Mouse (Mus musculus) adrenal gland, postnatal 36 days (tissue): ENCODE measurements around the gene Slc16a1. TPM values are rescaled to one million over a fixed set of nuclear protein-coding genes. Genes with fewer than 3 reads are reported as not detected.

ENCODE experiments used
- DNase-seq, 2 experiments: peaks; one replicate each; pipeline ENCODE4 v3.0.0; 2021; ENCODE audit warnings: mixed read lengths in 1 of 2
- long read RNA-seq, 2 experiments: library from polyadenylated mRNA; stranded (forward); transcript quantifications; one replicate each; pipeline ENCODE4 v2.0.0; 2021; ENCODE audit warnings: borderline sequencing depth in 2 of 2
- total RNA-seq, 2 experiments: library from RNA; stranded (reverse); gene quantifications; 2 replicates each; pipeline ENCODE4 v1.2.3; 2021

Slc16a1 gene
- 10 to 100 TPM; 34.4 to 62.7 TPM for total RNA-seq
- long read RNA-seq, experiment 1, full-length matches to known transcripts, result 24 of 38 reads
- long read RNA-seq, experiment 1, partial matches to known transcripts, result 14 of 38 reads
- long read RNA-seq, experiment 1, other reads (novel, unspliced or antisense), result 0 of 38 reads
- long read RNA-seq, experiment 2, full-length matches to known transcripts, result 5 of 9 reads
- long read RNA-seq, experiment 2, partial matches to known transcripts, result 3 of 9 reads
- long read RNA-seq, experiment 2, other reads (novel, unspliced or antisense), result 1 of 9 reads

DNA sequence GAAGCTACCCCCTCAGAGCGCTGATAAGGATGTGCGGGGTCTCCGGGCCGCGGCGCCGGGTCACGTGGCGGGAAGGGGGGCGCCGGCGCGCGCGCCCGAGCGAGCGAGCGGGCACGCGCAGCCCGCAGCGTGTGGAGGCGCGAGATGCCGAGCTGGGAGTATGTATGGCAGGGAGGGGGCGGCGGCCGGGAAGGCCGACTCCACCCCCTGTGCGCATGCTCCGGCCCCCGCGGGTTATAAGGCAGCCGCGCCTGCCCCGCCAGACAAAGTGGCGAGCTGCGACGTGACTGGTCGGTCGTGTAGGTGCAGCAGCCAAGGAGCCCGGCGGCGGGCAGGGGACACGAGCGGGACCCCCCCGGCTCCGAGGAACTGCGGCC is at the start of gene Slc16a1:
Slc16a1 (plus strand) TSS at position 266 of the 377 bp plus-strand sequence.
- peak; percentile 93 to 97 for DNase-seq

DNA sequence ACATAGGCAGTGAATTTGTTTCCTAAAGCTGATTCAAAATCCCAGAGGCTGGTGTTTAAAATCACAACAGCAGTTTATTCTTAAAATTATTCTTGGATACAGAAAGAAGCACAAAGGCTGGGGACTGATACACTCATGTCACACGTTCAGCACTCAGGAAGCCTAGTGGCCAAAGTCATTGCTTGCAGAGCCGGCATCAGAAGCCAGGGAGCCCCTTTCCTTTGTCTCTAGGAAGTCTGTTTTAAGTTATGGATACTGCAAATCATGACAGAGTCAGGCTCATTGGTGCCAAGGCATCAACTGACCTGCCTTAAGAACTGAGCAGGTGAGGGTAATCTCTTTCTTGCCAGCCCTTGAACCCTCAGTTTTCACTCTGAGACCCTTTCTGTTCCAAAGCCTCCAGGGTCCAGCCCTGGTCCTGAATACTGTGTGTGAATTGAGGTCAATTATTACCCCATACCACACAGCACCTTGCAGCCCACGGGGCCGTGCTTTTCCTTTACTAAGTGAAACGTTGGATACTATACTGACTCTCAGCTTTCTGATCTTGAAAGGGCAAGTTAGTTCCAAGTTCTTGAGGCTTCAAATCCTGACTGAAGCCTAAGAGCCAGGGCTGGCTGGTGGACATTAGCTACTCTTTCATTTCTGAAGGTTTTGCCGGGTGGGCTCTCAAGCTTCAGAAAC is 41.9 kb upstream of the Slc16a1 start:
- DNase-seq, result no peak

DNA sequence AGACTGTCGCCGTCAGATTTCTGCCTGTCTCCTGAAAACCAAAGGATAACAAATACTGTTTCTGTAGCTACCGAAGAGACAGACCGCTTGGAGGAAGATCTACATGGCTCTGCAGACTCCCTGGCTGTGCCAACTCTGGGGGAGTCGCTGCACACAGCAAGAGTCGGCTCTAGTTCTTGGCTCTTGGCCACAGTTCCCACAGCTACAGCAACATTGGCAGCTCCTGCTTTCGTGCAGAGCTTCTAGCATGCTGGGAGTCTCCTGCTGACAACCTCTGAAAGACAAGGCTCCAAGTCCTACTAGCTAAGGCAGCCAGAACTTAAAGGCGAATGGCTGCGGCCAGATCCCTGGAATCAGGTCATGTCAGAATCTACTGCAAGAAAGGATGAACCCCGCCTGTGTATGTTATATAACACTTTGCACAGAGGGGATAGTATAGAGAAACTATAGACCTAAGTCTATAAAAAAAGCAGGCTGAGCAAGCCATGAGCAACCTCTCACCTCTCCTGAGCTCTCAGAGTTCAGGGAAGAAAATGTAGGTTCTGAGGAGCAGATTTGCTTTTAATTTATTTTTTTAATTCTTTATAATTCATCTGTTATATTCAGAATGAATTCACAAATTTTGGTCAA is 41.2 kb upstream of the Slc16a1 start:
- DNase-seq, result peak; percentile 65 to 79

DNA sequence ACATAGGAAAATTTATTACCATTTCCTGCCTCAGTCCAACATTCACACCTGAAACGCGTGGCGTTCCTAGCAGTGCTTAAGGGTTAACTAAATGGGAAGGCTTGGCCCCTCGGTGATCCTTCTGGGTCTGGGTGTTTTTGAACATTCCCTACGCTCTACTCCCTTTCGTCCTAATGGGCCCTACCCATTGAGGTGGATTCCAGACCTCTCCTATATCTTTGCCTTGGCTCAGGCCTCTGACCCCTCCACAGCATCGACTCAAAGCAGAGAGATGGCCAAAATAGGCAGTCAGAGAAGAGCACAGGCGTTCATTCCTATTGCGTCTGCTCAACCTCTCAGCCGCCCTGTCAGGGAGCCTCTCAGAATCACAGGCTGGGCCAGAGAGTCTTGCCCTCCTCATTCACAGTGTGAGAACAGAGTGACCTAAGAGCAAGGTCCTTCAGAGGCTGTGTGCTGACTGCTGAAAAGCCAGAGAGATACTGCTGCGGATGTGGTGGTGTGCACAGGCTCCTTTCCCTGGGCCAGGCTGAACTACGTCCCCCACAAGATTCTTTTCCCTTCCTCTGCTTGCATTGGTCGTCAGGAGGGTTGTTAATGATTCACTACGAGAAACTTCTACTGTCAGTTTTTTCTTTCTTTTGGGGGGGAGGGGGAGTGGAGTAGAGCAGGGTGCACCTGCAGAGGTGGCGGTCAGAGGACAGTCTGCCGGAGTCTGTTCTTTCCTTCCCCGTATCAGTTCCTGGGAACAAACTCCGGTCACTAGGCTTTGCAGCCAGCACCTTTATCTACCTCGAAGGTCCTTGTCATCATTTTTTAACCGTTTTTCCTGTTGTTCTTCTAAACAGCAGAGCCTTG is 38.9 kb upstream of the Slc16a1 start:
- DNase-seq, result no peak

DNA sequence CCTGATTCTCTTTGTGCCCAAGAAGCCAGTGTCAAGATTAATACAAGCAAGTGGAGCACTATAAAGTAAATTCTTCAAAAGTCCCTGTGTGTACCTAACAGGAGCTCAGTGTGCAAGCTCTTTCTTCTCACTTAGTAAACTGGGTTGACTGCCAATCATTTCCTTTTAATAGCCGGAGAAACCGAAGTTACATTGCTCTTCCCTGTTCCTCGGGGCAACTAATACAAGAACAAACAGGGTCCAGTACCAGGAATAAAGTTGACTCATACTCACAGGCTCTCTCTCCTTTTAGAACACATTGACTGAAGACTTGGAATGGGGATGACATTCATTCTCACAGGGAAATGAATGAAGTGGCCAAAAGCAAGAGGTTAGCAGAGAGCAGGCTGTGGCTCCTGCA is 37.8 kb upstream of the Slc16a1 start:
- no peak for DNase-seq

DNA sequence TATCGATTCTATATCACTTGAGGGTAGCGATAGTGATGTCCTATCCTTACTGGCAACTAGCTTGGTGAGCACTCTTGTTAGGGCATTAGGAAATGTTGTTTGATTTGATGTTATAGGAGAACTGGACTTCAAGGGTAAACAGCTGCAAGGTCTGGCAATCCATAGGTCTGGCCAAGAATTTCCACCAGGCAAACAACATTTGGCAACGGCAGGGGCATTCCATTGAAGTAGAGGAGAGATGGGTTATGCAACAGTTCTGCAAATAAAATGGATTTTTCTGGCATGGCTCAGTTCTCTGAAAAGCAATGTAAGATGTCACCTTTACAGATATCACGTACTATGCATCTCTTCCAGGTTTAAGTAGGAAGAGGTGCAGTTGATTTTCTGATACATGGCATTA is 36.8 kb upstream of the Slc16a1 start:
- DNase-seq, result no peak

DNA sequence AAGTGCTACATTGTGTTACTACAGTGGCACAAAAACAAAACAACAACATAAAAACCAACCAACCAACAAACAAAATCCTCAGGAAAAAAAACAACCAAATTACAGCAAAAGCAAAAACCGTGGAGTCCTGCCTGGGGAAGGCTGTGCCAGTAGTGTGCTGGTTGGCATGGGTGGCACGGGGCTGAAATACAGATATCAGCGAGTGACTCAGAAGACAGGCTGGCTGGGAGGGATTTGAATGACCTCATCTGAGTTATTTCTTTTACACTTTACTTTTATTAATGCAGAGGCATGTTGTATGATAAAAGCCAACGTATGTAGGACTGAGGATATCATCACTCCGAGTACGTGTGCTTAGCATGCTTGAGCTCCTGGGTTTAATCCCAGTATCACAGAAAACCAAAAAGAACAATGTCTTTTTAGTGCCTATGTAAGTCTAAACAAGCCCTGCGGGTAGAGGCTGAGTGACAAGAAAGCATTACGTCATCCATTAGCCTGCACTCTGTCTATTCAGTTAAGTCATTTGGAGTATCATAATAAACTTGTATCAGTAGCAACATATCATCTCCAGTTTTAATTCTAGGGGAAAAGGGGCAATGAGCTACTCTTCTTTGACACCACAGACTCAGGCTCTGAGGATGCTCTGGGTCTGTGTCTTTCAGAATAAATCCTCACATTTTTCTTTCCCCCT is 28.6 kb upstream of the Slc16a1 start:
- peak; percentile 66 to 74 for DNase-seq

DNA sequence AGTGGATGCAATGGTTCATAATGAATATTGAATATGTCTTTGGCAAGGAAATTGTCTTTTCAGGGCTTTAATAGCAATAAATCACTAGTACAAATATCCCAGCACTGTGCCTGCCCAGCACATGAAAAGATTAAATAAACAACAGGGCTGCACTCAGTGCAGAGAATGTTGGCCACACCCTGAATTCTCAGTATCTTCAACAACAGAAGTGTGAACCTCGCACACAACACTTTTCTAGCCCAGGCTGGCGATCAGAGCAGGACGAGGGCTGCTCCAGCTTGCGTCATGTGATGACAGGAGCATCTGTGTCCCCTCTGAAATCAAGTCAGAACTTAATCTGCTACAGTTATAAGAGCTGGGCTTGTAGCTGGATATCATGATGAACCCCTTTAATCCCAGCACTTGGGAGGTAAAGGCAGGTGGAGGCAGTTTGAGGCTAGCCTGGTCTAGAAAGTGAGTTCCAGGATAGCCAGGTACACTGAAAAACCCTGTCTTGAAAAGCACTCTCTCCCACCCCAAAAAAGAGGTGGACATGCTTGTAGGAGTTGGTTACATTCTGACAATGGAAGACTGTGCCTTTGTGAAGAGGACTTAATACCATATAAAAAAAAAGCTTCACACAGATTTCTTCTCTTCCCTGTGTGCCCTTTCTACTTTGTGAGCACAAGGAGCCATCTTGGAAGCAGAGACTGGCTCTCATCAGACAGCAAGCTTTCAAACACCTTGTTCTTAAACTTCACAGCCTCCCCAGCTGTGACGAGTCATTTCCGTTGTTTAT is 27.8 kb upstream of the Slc16a1 start:
- DNase-seq, result no peak

DNA sequence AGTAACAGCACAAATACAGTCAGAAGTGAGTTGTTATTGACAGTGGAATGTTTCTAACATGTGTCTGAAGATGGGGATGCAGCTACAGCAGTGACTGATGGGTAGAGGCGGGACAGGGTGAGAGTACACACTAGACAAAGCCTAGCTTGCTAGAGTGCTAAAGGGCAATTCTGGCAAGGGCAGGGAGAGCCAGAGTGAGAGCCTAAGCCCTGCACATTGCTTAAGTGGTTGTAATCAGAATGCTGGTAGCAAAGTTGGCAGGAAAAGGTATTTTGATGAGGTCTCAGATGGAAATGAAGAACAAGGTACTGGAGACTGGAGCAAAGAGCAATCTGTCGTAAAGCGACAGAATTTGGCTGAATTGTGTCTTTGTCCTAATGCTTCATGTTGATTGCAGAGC is 26.5 kb upstream of the Slc16a1 start:
- peak in 1 of 2 experiments; percentile 12 for DNase-seq

DNA sequence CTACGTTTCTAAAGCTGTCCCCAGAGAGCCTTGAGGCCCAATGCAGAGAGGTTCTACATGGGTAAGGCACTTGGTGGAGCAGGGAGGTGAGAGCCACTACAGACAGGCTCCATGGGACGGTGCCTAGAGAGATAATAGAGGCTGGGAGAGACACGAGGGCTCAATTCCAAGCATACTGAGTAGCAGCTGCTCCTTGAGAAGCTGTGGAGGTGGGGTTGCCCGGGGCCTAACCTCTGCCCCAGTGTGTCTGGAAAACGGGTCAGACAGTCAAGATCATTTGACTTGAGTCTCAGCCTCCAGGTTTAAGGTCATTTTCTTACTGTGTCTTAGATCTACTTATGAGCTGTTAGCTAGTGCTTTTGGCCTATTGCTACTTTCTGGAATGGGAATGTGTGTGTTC is 25.4 kb upstream of the Slc16a1 start:
- DNase-seq, result peak in 1 of 2 experiments; percentile 22

DNA sequence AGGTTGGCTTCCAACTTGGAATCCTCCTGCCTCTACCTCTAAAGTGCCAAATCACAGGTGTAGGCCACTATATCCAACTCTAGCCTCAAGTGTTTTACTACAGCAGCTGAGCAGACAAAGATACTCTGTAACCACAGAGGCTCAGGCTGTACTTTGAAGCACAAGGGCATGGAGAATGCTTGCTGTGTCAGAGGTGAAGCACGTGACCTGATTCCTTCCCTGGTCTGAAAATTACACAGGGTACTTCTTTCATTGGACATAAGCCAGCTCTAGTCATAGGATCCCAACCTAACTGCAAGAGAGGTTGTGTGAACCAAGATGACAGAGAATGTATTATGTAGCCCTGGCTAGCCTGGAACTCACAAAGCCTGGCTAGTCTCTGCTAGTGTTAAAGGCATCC is 24.4 kb upstream of the Slc16a1 start:
- no peak for DNase-seq

DNA sequence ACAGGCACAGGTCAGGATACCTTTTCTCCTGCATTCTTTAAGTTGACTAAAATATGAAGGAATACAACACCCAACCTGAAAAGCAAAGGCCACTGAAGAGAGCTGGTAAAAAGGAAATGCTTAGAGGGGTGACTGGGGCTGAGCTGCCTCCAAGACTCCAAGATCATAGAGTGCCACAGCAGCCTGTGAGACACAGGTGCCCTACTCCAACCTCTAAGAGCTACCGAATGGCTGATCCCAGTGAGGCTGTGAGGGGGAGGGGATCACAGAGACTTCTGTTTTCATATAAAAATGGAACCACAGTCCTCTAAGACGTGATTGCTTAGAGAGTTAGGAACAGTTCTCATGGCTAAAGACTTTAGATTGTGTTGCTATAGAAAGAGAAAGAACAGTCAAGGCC is 23.3 kb upstream of the Slc16a1 start:
- no peak for DNase-seq

DNA sequence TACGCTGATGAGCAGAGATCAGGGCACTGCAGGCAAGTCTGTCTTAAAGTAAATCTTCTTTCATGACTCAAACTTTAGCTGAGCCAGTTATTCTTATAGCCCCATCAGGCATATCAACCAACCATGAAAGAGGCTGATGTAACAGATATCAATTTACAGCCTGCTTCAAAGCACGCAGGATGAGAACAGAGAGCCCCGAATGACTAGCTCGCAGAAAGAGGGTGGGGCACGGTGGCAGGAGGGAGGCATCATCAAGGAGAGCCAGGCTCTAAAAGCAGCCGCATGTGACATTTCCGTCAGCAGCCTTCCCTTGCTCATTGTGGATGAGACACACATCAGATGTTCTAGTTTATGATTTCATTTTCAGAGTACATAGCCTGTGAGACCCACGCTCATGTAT is 22.3 kb upstream of the Slc16a1 start:
- DNase-seq, result peak; percentile 19 to 49

DNA sequence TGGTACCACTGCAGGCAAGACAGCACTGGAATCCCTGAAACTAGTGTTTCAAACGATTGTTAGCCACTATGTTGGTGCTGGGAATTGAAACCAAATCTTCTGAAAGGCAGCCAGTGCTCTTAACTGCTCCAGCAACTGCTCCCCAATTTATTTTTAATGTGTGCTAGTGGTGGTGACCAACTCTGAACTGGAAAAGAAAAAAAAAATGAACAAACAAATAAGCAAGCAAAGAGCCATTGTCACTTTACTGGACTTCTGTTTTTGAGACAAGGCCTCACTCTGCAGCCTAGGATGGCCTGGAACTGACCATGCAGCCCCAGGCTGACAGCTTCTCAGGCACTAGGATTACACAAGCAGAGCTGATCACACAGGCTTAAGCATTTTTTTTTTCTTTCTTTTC is 16.6 kb upstream of the Slc16a1 start:
- DNase-seq, result no peak

DNA sequence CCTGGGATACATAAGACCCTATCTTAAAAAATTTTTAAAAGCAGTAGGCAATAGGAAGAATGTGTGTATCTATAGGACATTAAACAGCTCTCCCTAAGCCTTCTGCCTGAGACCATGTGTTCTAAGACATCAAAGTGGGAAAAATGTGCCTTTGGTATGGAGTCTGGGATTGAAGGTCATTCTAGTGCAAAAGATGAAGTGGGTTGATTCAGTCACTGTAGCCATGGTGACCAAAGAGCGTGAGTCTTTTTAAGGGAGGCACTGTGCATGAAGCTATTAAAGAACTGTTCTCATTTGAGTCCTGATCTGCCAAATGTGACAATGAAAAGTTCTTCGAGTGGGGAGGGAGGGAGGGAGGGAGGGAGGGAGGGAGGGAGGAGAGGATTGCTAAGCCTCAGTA is 8.7 kb upstream of the Slc16a1 start:
- peak in 1 of 2 experiments; percentile 30 for DNase-seq

DNA sequence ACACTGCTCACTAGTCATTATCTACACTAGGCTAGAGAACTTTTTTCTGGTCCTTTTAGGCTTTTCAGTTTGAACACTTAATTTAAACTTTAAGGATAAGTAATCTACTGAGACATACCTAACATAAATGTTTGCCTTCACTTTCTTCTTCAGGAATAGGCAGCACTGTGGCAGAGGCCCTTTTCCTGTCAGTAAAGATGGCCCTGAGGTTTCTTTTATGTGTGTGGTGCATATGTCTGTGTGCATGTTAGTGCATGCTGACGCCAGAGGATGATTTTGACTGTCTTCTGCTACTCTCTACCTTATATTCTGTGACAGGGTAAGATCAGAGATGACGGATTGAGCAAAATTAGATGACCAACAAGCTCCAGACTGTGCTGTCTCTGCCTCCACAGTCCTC is 7.5 kb upstream of the Slc16a1 start:
- no peak for DNase-seq

DNA sequence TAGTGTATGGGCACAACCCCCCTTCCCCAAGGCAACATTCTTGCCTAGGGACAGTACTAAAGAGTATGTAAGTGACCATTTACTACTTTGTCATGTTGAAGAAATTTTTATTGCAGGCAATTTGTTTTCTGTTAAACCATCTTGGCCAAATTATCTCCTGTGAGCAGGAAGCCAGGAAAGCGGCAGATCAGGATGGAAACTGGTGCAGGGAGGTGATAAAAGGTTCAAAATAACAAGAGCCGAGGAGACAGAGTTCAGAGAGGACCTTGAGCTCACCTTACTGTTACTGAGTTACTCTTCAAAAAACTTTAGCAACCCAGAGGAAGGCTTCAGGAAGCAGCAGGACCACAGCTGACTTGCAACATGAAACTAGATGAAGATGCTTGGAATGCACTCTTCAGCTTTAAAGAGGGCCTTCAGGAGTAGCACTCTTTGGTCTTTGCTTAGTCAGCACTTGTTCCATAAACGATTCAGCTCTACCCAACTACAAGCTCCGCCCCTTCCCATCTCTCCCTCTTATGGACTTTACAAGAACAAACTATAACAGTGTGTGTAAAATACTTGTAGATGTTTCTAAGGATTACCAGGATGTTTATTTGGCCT is 5.8 kb upstream of the Slc16a1 start:
- no peak for DNase-seq

DNA sequence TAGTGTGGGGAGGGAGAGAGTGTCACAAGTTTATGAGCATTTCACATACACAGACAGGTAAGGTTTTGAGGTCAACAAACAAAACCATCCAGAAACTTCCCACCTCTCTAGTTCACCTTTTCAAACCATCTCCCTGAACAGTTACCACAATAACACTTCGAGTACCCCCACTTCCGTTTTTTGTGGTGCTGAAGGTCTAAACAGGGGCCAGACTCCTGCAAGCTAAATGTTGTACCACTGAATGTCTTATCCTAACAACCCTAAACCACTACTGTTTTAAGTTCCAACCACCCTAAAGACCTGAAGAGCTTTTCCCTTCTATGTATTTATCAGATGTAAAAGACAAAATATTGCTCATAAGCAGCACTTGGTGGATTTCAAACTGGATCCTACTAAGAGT is 2.0 kb upstream of the Slc16a1 start:
- DNase-seq, result no peak

DNA sequence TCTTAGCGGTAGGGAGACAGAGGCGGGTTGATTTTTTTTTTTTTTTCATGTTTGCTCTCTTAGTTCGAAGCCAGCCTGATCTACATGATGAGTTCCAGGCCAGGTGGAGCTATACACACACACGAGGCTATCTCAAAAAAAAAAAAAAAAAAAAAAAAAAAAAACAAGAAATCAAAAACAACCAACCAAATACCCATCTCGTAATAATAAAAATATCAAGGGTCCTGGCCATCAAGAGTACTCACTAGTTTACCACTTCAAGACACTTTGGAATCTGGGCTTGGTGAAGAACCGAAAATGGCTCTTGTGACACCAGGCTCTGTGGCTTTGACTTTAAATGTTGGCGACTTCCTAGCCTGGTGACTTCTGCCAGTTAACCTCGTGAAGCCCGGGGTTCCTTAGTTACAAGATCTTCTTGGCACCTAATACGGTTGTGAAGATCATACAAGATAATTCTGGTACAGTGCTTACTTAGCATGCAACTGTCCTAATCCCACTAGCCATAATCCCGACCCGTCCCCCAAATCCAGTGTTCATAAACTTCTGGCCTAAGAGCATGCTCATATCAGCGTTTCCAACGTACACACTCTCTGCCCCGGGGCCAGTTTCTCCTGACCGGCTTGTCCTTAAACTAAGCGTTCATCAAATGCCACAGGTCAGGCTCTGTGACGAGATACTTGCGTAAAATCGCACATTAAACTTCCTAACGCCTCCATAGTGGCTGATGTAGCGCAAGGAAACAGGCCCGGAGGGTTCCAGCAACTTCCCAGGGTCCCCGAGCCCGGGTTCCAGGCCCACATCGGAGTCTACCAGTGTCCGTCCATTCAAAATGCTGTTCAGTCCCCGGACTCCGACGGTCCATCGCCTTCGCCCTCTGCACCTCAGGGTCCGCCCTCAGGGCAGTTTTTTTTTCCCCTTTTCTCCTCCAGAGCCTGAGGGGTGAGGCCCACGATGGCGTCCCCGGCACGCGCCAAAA is 753 bp upstream of the Slc16a1 start:
- DNase-seq, result no peak
